Mouse (Mus musculus): Measurements from ENCODE around the gene Hoxd12. TPM values are rescaled to one million over a fixed set of nuclear protein-coding genes. Genes with fewer than 3 reads are reported as not detected.
A peak's percentile ranks its signal among the peaks of the same experiment; 100 is the strongest.

The Hoxd12 gene
- polyA plus RNA-seq, 1 experiment from 2014 or later, result 4.5 TPM

- under 1% methylated on average over 57 of the region's 69 CpGs for WGBS
- H3K4me1 ChIP-seq (ENCODE audit: insufficient read depth, low read length), result peaks cover 4% of the 10 kb centered on the region; the same call in 1 of the 2 replicates
- no peaks in the 10 kb centered on the region for H3K9me3 ChIP-seq (ENCODE audit: low read length)
- ATAC-seq (ENCODE audit: low FRiP score, low TSS enrichment), result 0 out of 2 replicates have a peak, but pooled peaks have one; percentile 25
- peak overlapping the region; percentile 49 for H3K4me2 ChIP-seq (replicated peaks; ENCODE audit: low read depth, low read length)
- no peak overlapping the region for H3K9ac ChIP-seq (replicated peaks; ENCODE audit: low read length)
- no peak overlapping the region for H3K27ac ChIP-seq (ENCODE audit: low read length)
- H3K36me3 ChIP-seq (ENCODE audit: insufficient read depth, low read length), result no peaks in the 10 kb centered on the region
- H3K27me3 ChIP-seq (ENCODE audit: insufficient read depth, low read length), result peaks cover 80% of the 10 kb centered on the region
- H3K4me3 ChIP-seq (ENCODE audit: low read length), result peak overlapping the region; percentile 35
These were observed 18.8 kb upstream of the Hoxd12 start for GRCm38 (mm10) chr2:74655821-74656631.

GRCm38 (mm10) chr2:74656632-74657021, 18.2 kb upstream of the Hoxd12 start:
- no peaks in the 10 kb centered on the region for H3K36me3 ChIP-seq (ENCODE audit: insufficient read depth, low read length)
- no peak overlapping the region for H3K4me2 ChIP-seq (replicated peaks; ENCODE audit: low read depth, low read length)
- ATAC-seq (ENCODE audit: low FRiP score, low TSS enrichment), result no peak
- peaks cover 81% of the 10 kb centered on the region for H3K27me3 ChIP-seq (ENCODE audit: insufficient read depth, low read length)
- no peak overlapping the region for H3K4me3 ChIP-seq (ENCODE audit: low read length)
- no peaks in the 10 kb centered on the region for H3K9me3 ChIP-seq (ENCODE audit: low read length)
- WGBS, result 3% methylated on average over 4 of the region's 4 CpGs
- no peak overlapping the region for H3K9ac ChIP-seq (replicated peaks; ENCODE audit: low read length)
- H3K4me1 ChIP-seq (ENCODE audit: insufficient read depth, low read length), result peaks cover 4% of the 10 kb centered on the region; the same call in 1 of the 2 replicates
- H3K27ac ChIP-seq (ENCODE audit: low read length), result no peak overlapping the region

GRCm38 (mm10) chr2:74657251-74658023, 17.4 kb upstream of the Hoxd12 start:
- no peaks in the 10 kb centered on the region for H3K9me3 ChIP-seq (ENCODE audit: low read length)
- H3K4me1 ChIP-seq (ENCODE audit: insufficient read depth, low read length), result peaks cover 4% of the 10 kb centered on the region; the same call in 1 of the 2 replicates
- H3K4me2 ChIP-seq (replicated peaks; ENCODE audit: low read depth, low read length), result no peak overlapping the region; the same call in 1 of the 2 replicates
- no peak overlapping the region for H3K9ac ChIP-seq (replicated peaks; ENCODE audit: low read length)
- 2% methylated on average over 62 of the region's 62 CpGs for WGBS
- no peaks in the 10 kb centered on the region for H3K36me3 ChIP-seq (ENCODE audit: insufficient read depth, low read length)
- ATAC-seq (ENCODE audit: low FRiP score, low TSS enrichment), result no peak
- peaks cover 80% of the 10 kb centered on the region for H3K27me3 ChIP-seq (ENCODE audit: insufficient read depth, low read length)
- H3K27ac ChIP-seq (ENCODE audit: low read length), result no peak overlapping the region
- peak overlapping the region; percentile 19 for H3K4me3 ChIP-seq (ENCODE audit: low read length)

GRCm38 (mm10) chr2:74658024-74658666, 16.7 kb upstream of the Hoxd12 start:
- H3K4me2 ChIP-seq (replicated peaks; ENCODE audit: low read depth, low read length), result no peak overlapping the region; the same call in 1 of the 2 replicates
- H3K4me1 ChIP-seq (ENCODE audit: insufficient read depth, low read length), result peaks cover 4% of the 10 kb centered on the region; the same call in 1 of the 2 replicates
- no peak overlapping the region for H3K9ac ChIP-seq (replicated peaks; ENCODE audit: low read length)
- peak overlapping the region; percentile 19 for H3K4me3 ChIP-seq (ENCODE audit: low read length)
- no peak for ATAC-seq (ENCODE audit: low FRiP score, low TSS enrichment)
- peaks cover 84% of the 10 kb centered on the region for H3K27me3 ChIP-seq (ENCODE audit: insufficient read depth, low read length)
- no peak overlapping the region for H3K27ac ChIP-seq (ENCODE audit: low read length)
- WGBS, result 2% methylated on average over 15 of the region's 15 CpGs
- H3K9me3 ChIP-seq (ENCODE audit: low read length), result no peaks in the 10 kb centered on the region
- no peaks in the 10 kb centered on the region for H3K36me3 ChIP-seq (ENCODE audit: insufficient read depth, low read length)

- no peak overlapping the region for H3K9ac ChIP-seq (replicated peaks; ENCODE audit: low read length)
- peaks cover 4% of the 10 kb centered on the region; the same call in 1 of the 2 replicates for H3K4me1 ChIP-seq (ENCODE audit: insufficient read depth, low read length)
- no peaks in the 10 kb centered on the region for H3K9me3 ChIP-seq (ENCODE audit: low read length)
- H3K4me2 ChIP-seq (replicated peaks; ENCODE audit: low read depth, low read length), result no peak overlapping the region
- ATAC-seq (ENCODE audit: low FRiP score, low TSS enrichment), result no peak
- H3K27me3 ChIP-seq (ENCODE audit: insufficient read depth, low read length), result peaks cover 89% of the 10 kb centered on the region
- no peak overlapping the region for H3K4me3 ChIP-seq (ENCODE audit: low read length)
- WGBS, result under 1% methylated on average over 47 of the region's 47 CpGs
- H3K36me3 ChIP-seq (ENCODE audit: insufficient read depth, low read length), result no peaks in the 10 kb centered on the region
- H3K27ac ChIP-seq (ENCODE audit: low read length), result no peak overlapping the region
These were observed 16.0 kb upstream of the Hoxd12 start for GRCm38 (mm10) chr2:74658667-74659371.

GRCm38 (mm10) chr2:74659507-74660005, 15.3 kb upstream of the Hoxd12 start, which contains the start of gene Evx2:
Evx2 (minus strand) TSS chr2:74659557.
- Histone ChIP-seq H3K4me3 (ENCODE audit: low read length) (no peak within 1 kb of the TSS), H3K27ac (ENCODE audit: low read length) (no peak within 1 kb of the TSS), H3K9ac (replicated peaks; ENCODE audit: low read length) (no peak within 1 kb of the TSS), H3K9me3 (ENCODE audit: low read length) (no peaks in the 10 kb centered on the region), H3K36me3 (ENCODE audit: insufficient read depth, low read length) (no peaks in the 10 kb centered on the region), H3K4me2 (replicated peaks; ENCODE audit: low read depth, low read length) (no peak within 1 kb of the TSS), H3K27me3 (ENCODE audit: insufficient read depth, low read length) (peaks cover 89% of the 10 kb centered on the region), H3K4me1 (ENCODE audit: insufficient read depth, low read length) (peaks cover 4% of the 10 kb centered on the region; the same call in 1 of the 2 replicates)
- no peak for ATAC-seq (ENCODE audit: low FRiP score, low TSS enrichment)
- WGBS, result 1% methylated on average over 28 of the region's 28 CpGs

- ATAC-seq (ENCODE audit: low FRiP score, low TSS enrichment), result no peak
- Histone ChIP-seq H3K4me2 (replicated peaks; ENCODE audit: low read depth, low read length) (no peak overlapping the region), H3K9ac (replicated peaks; ENCODE audit: low read length) (no peak overlapping the region), H3K27me3 (ENCODE audit: insufficient read depth, low read length) (peaks cover 87% of the 10 kb centered on the region), H3K4me1 (ENCODE audit: insufficient read depth, low read length) (peaks cover 2% of the 10 kb centered on the region; the same call in 1 of the 2 replicates), H3K36me3 (ENCODE audit: insufficient read depth, low read length) (no peaks in the 10 kb centered on the region), H3K9me3 (ENCODE audit: low read length) (no peaks in the 10 kb centered on the region), H3K27ac (ENCODE audit: low read length) (no peak overlapping the region), H3K4me3 (ENCODE audit: low read length) (peak overlapping the region; percentile 2; the same call in 1 of the 2 replicates)
- 1% methylated on average over 30 of the region's 30 CpGs for WGBS
These were observed 14.1 kb upstream of the Hoxd12 start for GRCm38 (mm10) chr2:74660421-74661375.

GRCm38 (mm10) chr2:74661685-74662084, 13.1 kb upstream of the Hoxd12 start:
- H3K4me2 ChIP-seq (replicated peaks; ENCODE audit: low read depth, low read length), result peak overlapping the region; percentile 35
- no peak overlapping the region for H3K9ac ChIP-seq (replicated peaks; ENCODE audit: low read length)
- under 1% methylated on average over 14 of the region's 14 CpGs for WGBS
- H3K27me3 ChIP-seq (ENCODE audit: insufficient read depth, low read length), result peaks cover 86% of the 10 kb centered on the region
- ATAC-seq (ENCODE audit: low FRiP score, low TSS enrichment), result peak; percentile 55
- H3K27ac ChIP-seq (ENCODE audit: low read length), result no peak overlapping the region
- H3K9me3 ChIP-seq (ENCODE audit: low read length), result no peaks in the 10 kb centered on the region
- no peaks in the 10 kb centered on the region; the same call in 1 of the 2 replicates for H3K4me1 ChIP-seq (ENCODE audit: insufficient read depth, low read length)
- no peaks in the 10 kb centered on the region for H3K36me3 ChIP-seq (ENCODE audit: insufficient read depth, low read length)
- H3K4me3 ChIP-seq (ENCODE audit: low read length), result peak overlapping the region; percentile 17

Measured in kidney, embryonic 16.5 days (tissue).